Mouse (Mus musculus): ENCODE data around the gene Nos1ap. TPM values are rescaled to one million over a fixed set of nuclear protein-coding genes. Genes with fewer than 3 reads are reported as not detected.

Gene Nos1ap
- total RNA-seq, 2 experiments from 2014 or later: 207 to 209 TPM

- TF ChIP-seq CTCF (conservative IDR thresholded peaks at IDR 0.05): no peak
- DNase-seq (ENCODE audit: low spot score in 2 of 2): no peak
- Histone ChIP-seq H3K27ac (no peak overlapping the region), H3K4me3 (no peak overlapping the region)
Measured at GRCm38 (mm10) chr1:170368864-170369263, 220.8 kb downstream of the Nos1ap start.

GRCm38 (mm10) chr1:170366981-170367700 lies 222.5 kb downstream of the Nos1ap start:
- peak overlapping the region; percentile 74 for H3K27ac ChIP-seq
- H3K4me3 ChIP-seq: no peak overlapping the region
- DNase-seq (ENCODE audit: low spot score in 2 of 2): no peak
- no peak for TF ChIP-seq CTCF (conservative IDR thresholded peaks at IDR 0.05)

- Histone ChIP-seq H3K4me3 (no peak overlapping the region), H3K27ac (no peak overlapping the region)
- no peak for TF ChIP-seq CTCF (conservative IDR thresholded peaks at IDR 0.05)
- no peak for DNase-seq (ENCODE audit: low spot score in 2 of 2)
Measured at GRCm38 (mm10) chr1:170363746-170364145, 225.9 kb downstream of the Nos1ap start.

- TF ChIP-seq CTCF (conservative IDR thresholded peaks at IDR 0.05): no peak
- H3K27ac ChIP-seq: no peak overlapping the region
- no peak overlapping the region for H3K4me3 ChIP-seq
- DNase-seq (ENCODE audit: low spot score in 2 of 2): no peak
Measured at GRCm38 (mm10) chr1:170360183-170360915, 229.3 kb downstream of the Nos1ap start.

- no peak for DNase-seq (ENCODE audit: low spot score in 2 of 2)
- no peak for TF ChIP-seq CTCF (conservative IDR thresholded peaks at IDR 0.05)
- no peak overlapping the region for H3K27ac ChIP-seq
- no peak overlapping the region for H3K4me3 ChIP-seq
Measured at GRCm38 (mm10) chr1:170353335-170353734, 236.3 kb downstream of the Nos1ap start.

GRCm38 (mm10) chr1:170351080-170351479 lies 238.6 kb downstream of the Nos1ap start:
- no peak for TF ChIP-seq CTCF (conservative IDR thresholded peaks at IDR 0.05)
- no peak overlapping the region for H3K27ac ChIP-seq
- H3K4me3 ChIP-seq: no peak overlapping the region
- no peak for DNase-seq (ENCODE audit: low spot score in 2 of 2)

- TF ChIP-seq CTCF (conservative IDR thresholded peaks at IDR 0.05): no peak
- DNase-seq (ENCODE audit: low spot score in 2 of 2): no peak
- H3K4me3 ChIP-seq: no peak overlapping the region
- no peak overlapping the region for H3K27ac ChIP-seq
Measured at GRCm38 (mm10) chr1:170346266-170346665, 243.4 kb downstream of the Nos1ap start.

GRCm38 (mm10) chr1:170343906-170344305 lies 245.8 kb downstream of the Nos1ap start:
- H3K27ac ChIP-seq: no peak overlapping the region
- TF ChIP-seq CTCF (conservative IDR thresholded peaks at IDR 0.05): no peak
- no peak for DNase-seq (ENCODE audit: low spot score in 2 of 2)
- H3K4me3 ChIP-seq: no peak overlapping the region

GRCm38 (mm10) chr1:170343081-170343480 lies 246.6 kb downstream of the Nos1ap start:
- Histone ChIP-seq H3K4me3 (no peak overlapping the region), H3K27ac (no peak overlapping the region)
- TF ChIP-seq CTCF (conservative IDR thresholded peaks at IDR 0.05): no peak
- DNase-seq (ENCODE audit: low spot score in 2 of 2): no peak

GRCm38 (mm10) chr1:170339943-170340342 lies 249.7 kb downstream of the Nos1ap start:
- TF ChIP-seq CTCF (conservative IDR thresholded peaks at IDR 0.05): no peak
- no peak overlapping the region for H3K27ac ChIP-seq
- no peak for DNase-seq (ENCODE audit: low spot score in 2 of 2)
- no peak overlapping the region for H3K4me3 ChIP-seq

GRCm38 (mm10) chr1:170332775-170333174 lies 256.9 kb downstream of the Nos1ap start:
- peak; percentile 54 for TF ChIP-seq CTCF (conservative IDR thresholded peaks at IDR 0.05)
- DNase-seq (ENCODE audit: low spot score in 2 of 2): no peak

GRCm38 (mm10) chr1:170331926-170332325 lies 257.7 kb downstream of the Nos1ap start:
- Histone ChIP-seq H3K27ac (no peak overlapping the region), H3K4me3 (no peak overlapping the region)
- TF ChIP-seq CTCF (conservative IDR thresholded peaks at IDR 0.05): no peak
- no peak for DNase-seq (ENCODE audit: low spot score in 2 of 2)

More at GRCm38 (mm10) chr1:170332775-170333174, 256.9 kb downstream of the Nos1ap start:
- H3K4me3 ChIP-seq: no peak overlapping the region
- H3K27ac ChIP-seq: no peak overlapping the region

- no peak for TF ChIP-seq CTCF (conservative IDR thresholded peaks at IDR 0.05)
- no peak overlapping the region for H3K27ac ChIP-seq
- no peak for DNase-seq (ENCODE audit: low spot score in 2 of 2)
- H3K4me3 ChIP-seq: no peak overlapping the region
Measured at GRCm38 (mm10) chr1:170325277-170325676, 264.4 kb downstream of the Nos1ap start.

GRCm38 (mm10) chr1:170324312-170324711 lies 265.3 kb downstream of the Nos1ap start:
- no peak for TF ChIP-seq CTCF (conservative IDR thresholded peaks at IDR 0.05)
- DNase-seq (ENCODE audit: low spot score in 2 of 2): no peak
- Histone ChIP-seq H3K4me3 (no peak overlapping the region), H3K27ac (no peak overlapping the region)
